Comparison of ENCODE assay signal across 8 mouse cellular contexts in the genomic region with DNA sequence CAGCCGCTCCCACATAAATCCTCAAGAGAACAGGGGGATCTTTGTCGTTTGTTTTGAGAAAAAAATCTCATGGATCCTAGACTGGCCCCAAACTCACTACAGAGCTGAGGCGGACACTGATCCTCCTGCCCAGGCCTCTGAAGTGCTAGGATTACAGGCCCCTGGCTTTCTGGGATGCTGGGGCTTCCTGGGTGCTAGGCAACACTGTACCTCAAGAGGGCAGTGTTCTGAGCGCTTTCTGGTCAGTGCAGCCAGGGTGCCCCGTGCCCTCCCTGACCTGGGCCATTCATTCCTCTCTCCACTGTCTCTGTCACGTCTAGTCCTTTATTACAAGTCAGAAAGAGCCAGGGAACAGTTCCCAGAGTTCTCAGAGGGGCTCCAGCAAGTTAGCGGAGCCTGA. TPM values are rescaled to one million over a fixed set of nuclear protein-coding genes. Genes with fewer than 3 reads are reported as not detected.
A peak's percentile ranks its signal among the peaks of the same experiment; 100 is the strongest.
DNase-seq lines count a peak whose midpoint lies in the region; ATAC-seq and TF ChIP-seq lines count a peak whose summit lies in the region.

No protein-coding gene starts in this region.

- peak; percentile 6 for TF ChIP-seq RAD21 in CH12.LX (IDR thresholded peaks at IDR 0.05; ENCODE audit: low read depth, low read length)

- WGBS in heart, embryonic 12.5 days: 24% methylated on average over 7 of the region's 7 CpGs
- WGBS in intestine, postnatal 0 days: 30% methylated on average over 7 of the region's 7 CpGs

- in situ Hi-C loops in CH12.LX (cut with MboI; ENCODE audit: low pct_ligation_motif_present, low pct_unique_long_range_greater_than_20kb, low sequenced_read_pairs): loop anchor here (5.0 to 25.0 kb wide), 2 partner anchors 165 to 550 kb away; a partner anchor contains a TSS

- no peak overlapping the region for H3K4me3 ChIP-seq in heart, embryonic 12.5 days
- no peak overlapping the region for H3K4me3 ChIP-seq in CH12.LX (replicated peaks in 1 of 3; ENCODE audit: low read depth in 2 of 3, low read length in 2 of 3, poor library complexity in 1 of 3)
- H3K4me3 ChIP-seq in intestine, postnatal 0 days (ENCODE audit: low read depth, low read length): no peak overlapping the region

- peaks cover 24% of the 10 kb centered on the region for H3K36me3 ChIP-seq in heart, embryonic 12.5 days
- H3K36me3 ChIP-seq in CH12.LX (replicated peaks in 1 of 2; ENCODE audit: control insufficient read depth in 1 of 2, insufficient read depth in 1 of 2, low read length in 1 of 2): peaks cover 16 to 62% of the 10 kb centered on the region in 2 experiments
- H3K36me3 ChIP-seq in intestine, postnatal 0 days (ENCODE audit: control insufficient read depth, insufficient read depth): peaks cover 17% of the 10 kb centered on the region

- peaks cover 3% of the 10 kb centered on the region; the same call in 1 of the 2 replicates for H3K4me1 ChIP-seq in heart, embryonic 12.5 days (replicated peaks)
- H3K4me1 ChIP-seq in CH12.LX (ENCODE audit: control insufficient read depth in 1 of 2, insufficient read depth in 2 of 2): peaks cover 0 to 28% of the 10 kb centered on the region in 2 experiments; a peak in 3 of 4 replicates
- H3K4me1 ChIP-seq in intestine, postnatal 0 days (replicated peaks; ENCODE audit: control insufficient read depth, insufficient read depth, low read length): no peaks in the 10 kb centered on the region

- TF ChIP-seq EP300 in CH12.LX (IDR thresholded peaks at IDR 0.05; ENCODE audit: low read length): no peak

- no peaks in the 10 kb centered on the region for H3K9me3 ChIP-seq in heart, embryonic 12.5 days (replicated peaks)
- peaks cover 3% of the 10 kb centered on the region for H3K9me3 ChIP-seq in CH12.LX (replicated peaks; ENCODE audit: low read length)
- no peaks in the 10 kb centered on the region for H3K9me3 ChIP-seq in intestine, postnatal 0 days (ENCODE audit: control insufficient read depth)

- no peak overlapping the region for H3K27ac ChIP-seq in heart, embryonic 12.5 days (ENCODE audit: poor library complexity, severe bottlenecking)
- no peak overlapping the region for H3K27ac ChIP-seq in CH12.LX (ENCODE audit: insufficient read depth, low read depth)
- peak overlapping the region; percentile 46; the same call in 1 of the 2 replicates for H3K27ac ChIP-seq in intestine, postnatal 0 days (ENCODE audit: low read depth, low read length)

- H3K9ac ChIP-seq in heart, embryonic 12.5 days: no peak overlapping the region
- H3K9ac ChIP-seq in CH12.LX (ENCODE audit: insufficient read depth, low read depth): no peak overlapping the region
- H3K9ac ChIP-seq in intestine, postnatal 0 days (ENCODE audit: low read depth, low read length): no peak overlapping the region

- DNase-seq in heart, adult 8-10 months (ENCODE audit: low spot score): no peak
- DNase-seq in CH12.LX (ENCODE audit: extremely low read depth): peak; percentile 31
- DNase-seq in cerebellum, postnatal 25 days: peak; percentile 66 to 79
- peak; percentile 59 for DNase-seq in yolk sac, embryonic 10.5 days (ENCODE audit: low spot score)
- no peak for DNase-seq in layer of hippocampus, adult 9-11 months

- no peak for TF ChIP-seq POLR2A in CH12.LX (IDR thresholded peaks at IDR 0.05; ENCODE audit: low read depth, low read length)

- peak; percentile 58 to 72 for TF ChIP-seq CTCF in CH12.LX (conservative IDR thresholded peaks at IDR 0.05 in 1 of 2, IDR thresholded peaks at IDR 0.05 in 1 of 2; ENCODE audit: low read depth in 2 of 2, low read length in 2 of 2)
- peak; percentile 84 for TF ChIP-seq CTCF in intestine, postnatal 0 days (IDR thresholded peaks at IDR 0.05; ENCODE audit: low read depth)

- ATAC-seq in heart, embryonic 12.5 days (ENCODE audit: insufficient number of reproducible peaks, low FRiP score): peak; percentile 23; the same call in 1 of the 2 replicates
- peak; percentile 42; the same call in 1 of the 2 replicates for ATAC-seq in intestine, postnatal 0 days
- peak; percentile 45 for ATAC-seq in megakaryocyte-erythroid progenitor cell, adult 5-6 weeks (replicated peaks; ENCODE audit: low FRiP score, low TSS enrichment, poor library complexity, severe bottlenecking)

- 0 out of 2 replicates have a peak overlapping the region, but pooled peaks have one; percentile 19 for H3K4me2 ChIP-seq in heart, embryonic 12.5 days
- H3K4me2 ChIP-seq in CH12.LX (ENCODE audit: insufficient read depth, low read depth, poor library complexity, severe bottlenecking): no peak overlapping the region
- no peak overlapping the region for H3K4me2 ChIP-seq in intestine, postnatal 0 days (replicated peaks; ENCODE audit: low read depth)

- no peaks in the 10 kb centered on the region; the same call in 1 of the 2 replicates for H3K27me3 ChIP-seq in heart, embryonic 12.5 days (replicated peaks)
- H3K27me3 ChIP-seq in CH12.LX (replicated peaks): no peaks in the 10 kb centered on the region
- H3K27me3 ChIP-seq in intestine, postnatal 0 days (replicated peaks; ENCODE audit: control insufficient read depth, insufficient read depth, low read length): no peaks in the 10 kb centered on the region

- dilution Hi-C loops in CH12.LX (cut with MboI; ENCODE audit: extremely low pct_ligation_motif_present, extremely low pct_unique_long_range_greater_than_20kb, low sequenced_read_pairs): no loop called here

- 0 out of 2 replicates have a peak, but pooled peaks cover under 1% of the 10 kb centered on the region for H3K79me2 ChIP-seq in CH12.LX (replicated peaks; ENCODE audit: control insufficient read depth, extremely low read depth, insufficient read depth, poor library complexity, severe bottlenecking)

TF ChIP-seq in CH12.LX, 34 proteins besides CTCF, POLR2A, EP300 and RAD21:
- TF ChIP-seq NRF1 (IDR thresholded peaks at IDR 0.05; ENCODE audit: low read depth, low read length) (no peak), ELF1 (IDR thresholded peaks at IDR 0.05; ENCODE audit: low read depth, low read length) (peak; percentile 57; the same call in 1 of the 2 replicates), SMC3 (IDR thresholded peaks at IDR 0.05; ENCODE audit: low read depth, low read length) (peak; percentile 31), ETS1 (conservative IDR thresholded peaks at IDR 0.05; ENCODE audit: low read depth, low read length) (no peak), USF1 (IDR thresholded peaks at IDR 0.05; ENCODE audit: low read depth, low read length) (no peak)
TF ChIP-seq in CH12.LX: peak in this region for 2.

RNA-seq across cellular contexts. Expression of a gene that starts 9.6 kb away (rescaled TPM):
- polyA plus RNA-seq in heart, embryonic 12.5 days (2016; fragmentation: Nextera tagmentation; extraction: Ambion mirVana): 3.5 and 3.7 TPM in 2 replicates
- 1 to 10 TPM; 4.7 to 5.8 (median 5.1) TPM for total RNA-seq in heart, adult 8-10 months (2022)
- total RNA-seq in CH12.LX (2012; rRNA removed) (84.0 and 95.0 TPM in 2 replicates), CH12.LX (2014; rRNA removed) (57.0 and 60.3 TPM in 2 replicates)
- 62.4 and 72.1 TPM in 2 replicates for polyA plus RNA-seq in CH12.LX (2012; ENCODE audit: insufficient read length, low read depth)
- polyA plus RNA-seq in intestine, postnatal 0 days (2015; fragmentation: Nextera tagmentation; extraction: Ambion mirVana): 2.5 TPM in 2 replicates
- total RNA-seq in megakaryocyte-erythroid progenitor cell, adult 5-6 weeks (2014; fragmentation: Nextera tagmentation): 29.6 and 39.7 TPM in 2 replicates
- total RNA-seq in megakaryocyte-erythroid progenitor cell, adult 5-6 weeks (2017): 14.1 and 17.9 TPM in 2 replicates

RNA-seq across cellular contexts. Expression of a gene that starts 25.9 kb away (rescaled TPM):
- polyA plus RNA-seq in heart, embryonic 12.5 days (2016; fragmentation: Nextera tagmentation; extraction: Ambion mirVana): 51.1 and 52.8 TPM in 2 replicates
- total RNA-seq in heart, adult 8-10 months (2022): 10 to 100 TPM; 92.2 to 93.9 (median 93.1) TPM
- total RNA-seq in CH12.LX (2012; rRNA removed): 16.2 and 18.0 TPM in 2 replicates
- total RNA-seq in CH12.LX (2014; rRNA removed): 6.4 and 6.5 TPM in 2 replicates
- 23.7 and 29.2 TPM in 2 replicates for polyA plus RNA-seq in CH12.LX (2012; ENCODE audit: insufficient read length, low read depth)
- polyA plus RNA-seq in intestine, postnatal 0 days (2015; fragmentation: Nextera tagmentation; extraction: Ambion mirVana): 8.7 and 9.6 TPM in 2 replicates
- 22.9 and 24.1 TPM in 2 replicates for total RNA-seq in megakaryocyte-erythroid progenitor cell, adult 5-6 weeks (2014; fragmentation: Nextera tagmentation)
- total RNA-seq in megakaryocyte-erythroid progenitor cell, adult 5-6 weeks (2017): 6.4 and 8.1 TPM in 2 replicates

Comparison
In these comparisons a context has a peak if more than half of its experiments do, and no peak if none do; other contexts are left out.
1. DNase-seq: peak in CH12.LX (single experiment), cerebellum, postnatal 25 days (2 of 2) and yolk sac, embryonic 10.5 days (single experiment); none in heart, adult 8-10 months (single experiment) and layer of hippocampus, adult 9-11 months (single experiment).
2. Peak in every context shown above with its lines, with median percentiles within 50 percentile points of each other: ATAC-seq.